Mouse (Mus musculus) lung, postnatal 0 days (tissue): ENCODE data around the gene Gm5269.

Experiments used
- CTCF ChIP-seq: IDR thresholded peaks from 2 replicates; pipeline ENCODE4 v1.5.1; 2016; ENCODE audit warnings: antibody characterized with exemption, mild to moderate bottlenecking
- EP300 ChIP-seq: IDR thresholded peaks from 2 replicates; pipeline ENCODE4 v1.6.1; 2016; ENCODE audit warnings: antibody characterized with exemption, mild to moderate bottlenecking, control low read depth

- TF ChIP-seq CTCF (no peak), EP300 (no peak)
Measured at GRCm38 (mm10) chr1:45883378-45883777, 6.7 kb downstream of the Gm5269 start.
